Mouse (Mus musculus) limb, embryonic 10.5 days (tissue): ENCODE results near the gene Apip. TPM values are rescaled to one million over a fixed set of nuclear protein-coding genes. Genes with fewer than 3 reads are reported as not detected.

ENCODE experiments used
- DNase-seq: peaks from one replicate; pipeline ENCODE4 v3.0.0-alpha.2; 2017; ENCODE audit warnings: low spot score
- H3K27ac ChIP-seq: fragments of 300-500 bp; sonication (generic); 2 replicates; pipeline ENCODE4 v1.5.1; 2016; ENCODE audit warnings: mild to moderate bottlenecking
- H3K27me3 ChIP-seq: fragments of 300-500 bp; sonication (generic); 2 replicates; pipeline ENCODE4 v1.6.1; 2016; ENCODE audit warnings: low read depth, mild to moderate bottlenecking; ENCODE audit not compliant: poor library complexity, severe bottlenecking
- H3K36me3 ChIP-seq: fragments of 300-500 bp; sonication (generic); 2 replicates; pipeline ENCODE4 v1.6.1; 2016; ENCODE audit warnings: mild to moderate bottlenecking, moderate library complexity
- H3K4me1 ChIP-seq: fragments of 300-500 bp; sonication (generic); 2 replicates; pipeline ENCODE4 v1.6.1; 2016
- H3K4me3 ChIP-seq: fragments of 300-500 bp; sonication (generic); 2 replicates; pipeline ENCODE4 v1.5.1; 2016; ENCODE audit warnings: mild to moderate bottlenecking, moderate library complexity
- H3K9me3 ChIP-seq: fragments of 300-500 bp; sonication (generic); replicated peaks from 2 replicates; pipeline ENCODE4 v1.6.1; 2016; ENCODE audit warnings: mild to moderate bottlenecking
- WGBS: fragments of 180-500 bp; shearing (Covaris S2); methylation state at CpG from one replicate; pipeline ENCODE4 v1.1.7; 2016; 5-methylcytosine and 5-hydroxymethylcytosine counted together
- polyA plus RNA-seq: library from polyadenylated mRNA; unstranded; fragments of >200 nt; fragmentation: Nextera tagmentation; extraction: Ambion mirVana; gene quantifications from 2 replicates; pipeline ENCODE4 v1.2.1, GENCODE M21; 2016

Gene Apip
- polyA plus RNA-seq, 1 experiment from 2014 or later, result 79.6 TPM

- no peaks in the 10 kb centered on the region for H3K4me1 ChIP-seq
These were observed 45.1 kb downstream of the Apip start for GRCm38 (mm10) chr2:103118324-103119196.

GRCm38 (mm10) chr2:103119197-103119854 lies 45.9 kb downstream of the Apip start:
- no peak for DNase-seq
- H3K36me3 ChIP-seq, result no peaks in the 10 kb centered on the region
- H3K27me3 ChIP-seq, result no peaks in the 10 kb centered on the region
- H3K9me3 ChIP-seq, result no peaks in the 10 kb centered on the region
- no peaks in the 10 kb centered on the region for H3K4me1 ChIP-seq
- no peak overlapping the region for H3K27ac ChIP-seq
- WGBS, result 85% methylated on average over 7 of the region's 7 CpGs
- H3K4me3 ChIP-seq, result no peak overlapping the region

More at GRCm38 (mm10) chr2:103118324-103119196, 45.1 kb downstream of the Apip start:
- Histone ChIP-seq H3K9me3 (no peaks in the 10 kb centered on the region), H3K27me3 (no peaks in the 10 kb centered on the region), H3K36me3 (no peaks in the 10 kb centered on the region), H3K4me3 (no peak overlapping the region), H3K27ac (no peak overlapping the region)
- DNase-seq, result no peak
- WGBS, result 81% methylated on average over 6 of the region's 6 CpGs

- Histone ChIP-seq H3K27me3 (no peaks in the 10 kb centered on the region), H3K27ac (no peak overlapping the region), H3K4me1 (no peaks in the 10 kb centered on the region), H3K36me3 (no peaks in the 10 kb centered on the region), H3K9me3 (no peaks in the 10 kb centered on the region), H3K4me3 (no peak overlapping the region)
- DNase-seq, result no peak
- 97% methylated on average over 2 of the region's 2 CpGs for WGBS
These were observed 56.2 kb downstream of the Apip start for GRCm38 (mm10) chr2:103129676-103130075.

- WGBS, result 38% methylated on average over 4 of the region's 4 CpGs
- H3K9me3 ChIP-seq, result no peaks in the 10 kb centered on the region
- DNase-seq, result no peak
- H3K27ac ChIP-seq, result no peak overlapping the region
- no peaks in the 10 kb centered on the region for H3K36me3 ChIP-seq
- no peaks in the 10 kb centered on the region for H3K4me1 ChIP-seq
- no peak overlapping the region for H3K4me3 ChIP-seq
- no peaks in the 10 kb centered on the region for H3K27me3 ChIP-seq
These were observed 57.7 kb downstream of the Apip start for GRCm38 (mm10) chr2:103131145-103131544.

- no peak overlapping the region for H3K4me3 ChIP-seq
- H3K27me3 ChIP-seq, result no peaks in the 10 kb centered on the region
- no peak for DNase-seq
- 0 out of 2 replicates have a peak, but pooled peaks cover under 1% of the 10 kb centered on the region for H3K4me1 ChIP-seq
- no peaks in the 10 kb centered on the region for H3K9me3 ChIP-seq
- 70% methylated on average over 8 of the region's 8 CpGs for WGBS
- no peak overlapping the region for H3K27ac ChIP-seq
- no peaks in the 10 kb centered on the region for H3K36me3 ChIP-seq
These were observed 65.2 kb downstream of the Apip start for GRCm38 (mm10) chr2:103138529-103139265.

Other genes with a start within 250 kb of the Apip start
- 3.2 and 3.4 TPM in 2 replicates for gene Cd44, start 172.0 kb upstream of the Apip start, polyA plus RNA-seq
- gene Pdhx, start 162 bp upstream of the Apip start, polyA plus RNA-seq, result 39.9 and 41.0 TPM in 2 replicates
- gene Ehf, start 229.6 kb downstream of the Apip start, polyA plus RNA-seq, result 0.06 TPM in 1 of 2 replicates, not detected in the other